Mouse (Mus musculus): Measurements from ENCODE around the gene Cln6.
A peak's percentile ranks its signal among the peaks of the same experiment; 100 is the strongest.
"Not testable (repeated sequence)": the region's sequence is repeated elsewhere in the genome, so short reads cannot be mapped to it uniquely, and the experiment has no call there.

The Cln6 gene

GRCm38 (mm10) chr9:62829877-62830276 is 8.7 kb upstream of the Cln6 start:
- no peak for DNase-seq (ENCODE audit: low spot score in 2 of 2)

DNA sequence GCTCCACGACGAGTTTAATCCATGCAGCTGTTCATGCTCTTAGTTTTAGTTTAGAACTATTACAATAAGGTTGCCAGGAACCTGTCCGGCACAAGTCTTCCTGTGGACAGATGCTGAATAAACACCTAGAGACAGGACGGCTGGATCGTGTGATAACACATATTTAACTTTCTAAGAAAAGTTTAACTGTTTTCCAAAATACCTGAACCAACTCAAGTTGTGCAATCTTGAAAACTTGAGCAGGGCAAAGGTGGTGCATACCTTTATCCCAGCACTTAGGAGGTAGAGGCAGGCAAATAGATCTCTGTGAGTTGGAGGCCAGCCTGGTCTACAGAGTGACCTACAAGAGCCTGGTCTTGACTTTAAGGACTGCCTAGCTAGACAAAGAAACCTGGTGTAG is 3.7 kb upstream of the Cln6 start:
- no peak for DNase-seq (ENCODE audit: low spot score in 2 of 2)

- no peak for DNase-seq (ENCODE audit: low spot score in 2 of 2)
Observed at GRCm38 (mm10) chr9:62835705-62836446, 2.7 kb upstream of the Cln6 start.

- no peak for DNase-seq (ENCODE audit: low spot score in 2 of 2)
Observed at GRCm38 (mm10) chr9:62837611-62838010, 974 bp upstream of the Cln6 start.

- no peak for DNase-seq (ENCODE audit: low spot score in 2 of 2)
Observed at GRCm38 (mm10) chr9:62838146-62838505, 459 bp upstream of the Cln6 start.

DNA sequence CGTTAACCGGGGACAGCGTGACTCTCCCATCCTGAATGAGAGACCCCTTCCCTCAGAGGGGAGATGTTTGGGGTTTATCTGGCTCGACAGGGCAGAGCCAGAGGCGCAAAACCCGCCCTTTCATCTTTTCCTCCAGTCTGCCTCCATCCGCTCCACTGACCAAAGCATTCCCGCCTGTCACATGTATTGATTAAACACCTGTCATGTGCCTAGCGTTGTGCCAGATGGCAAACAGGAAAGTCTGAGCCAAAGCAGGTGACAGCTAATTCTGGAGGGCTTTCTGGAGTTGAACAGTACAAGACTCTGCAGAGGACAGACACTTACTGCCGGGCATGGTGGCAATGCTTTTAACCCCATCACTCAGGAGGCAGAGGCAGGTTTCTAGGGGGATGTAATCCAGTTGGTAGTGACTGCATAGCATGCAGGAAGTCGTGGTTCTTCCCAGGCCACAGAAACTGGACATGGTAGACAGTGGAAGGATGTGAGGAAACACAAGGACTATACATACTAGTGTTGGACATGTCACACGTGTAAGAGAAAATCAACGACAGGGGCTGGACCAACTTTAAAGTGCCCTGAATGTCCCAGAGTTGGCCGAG is 686 bp downstream of the Cln6 start:
- DNase-seq (ENCODE audit: low spot score in 2 of 2): no peak

- no peak for DNase-seq (ENCODE audit: low spot score in 2 of 2)
Observed at GRCm38 (mm10) chr9:62843356-62844024, 4.9 kb downstream of the Cln6 start.

- DNase-seq (ENCODE audit: low spot score in 2 of 2): no peak
Observed at GRCm38 (mm10) chr9:62844461-62844860, 5.9 kb downstream of the Cln6 start.

GRCm38 (mm10) chr9:62847694-62848093 is 9.1 kb downstream of the Cln6 start:
- peak; percentile 78 to 86 for DNase-seq (ENCODE audit: low spot score in 2 of 2)

GRCm38 (mm10) chr9:62848641-62849040 is 10.1 kb downstream of the Cln6 start:
- DNase-seq (ENCODE audit: low spot score in 2 of 2): no peak

- DNase-seq (ENCODE audit: low spot score in 2 of 2): no peak
Observed at GRCm38 (mm10) chr9:62851571-62851970, 13.0 kb downstream of the Cln6 start.

DNA sequence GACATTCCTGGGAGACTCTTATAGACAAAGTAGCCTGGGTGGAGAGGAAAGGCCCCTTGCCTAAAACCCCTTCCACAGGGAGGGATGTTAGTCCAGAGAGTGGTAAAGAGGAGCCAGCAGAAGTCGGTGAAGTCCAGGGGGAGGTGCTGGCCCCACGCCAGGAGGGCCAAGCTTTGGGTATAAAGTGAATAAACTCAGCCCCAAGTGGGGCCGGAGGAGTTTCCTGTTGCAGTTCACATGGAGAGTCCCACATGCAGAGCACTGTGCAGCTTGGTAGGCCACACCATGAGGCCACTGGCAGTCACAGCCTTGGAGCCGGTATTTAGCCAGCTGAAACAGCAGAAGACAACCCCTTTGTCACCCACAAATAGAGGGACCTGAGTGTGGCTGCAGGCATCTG is 15.9 kb downstream of the Cln6 start:
- no peak for DNase-seq (ENCODE audit: low spot score in 2 of 2)

GRCm38 (mm10) chr9:62857216-62857615 is 18.6 kb downstream of the Cln6 start:
- no peak for DNase-seq (ENCODE audit: low spot score in 2 of 2)

DNA sequence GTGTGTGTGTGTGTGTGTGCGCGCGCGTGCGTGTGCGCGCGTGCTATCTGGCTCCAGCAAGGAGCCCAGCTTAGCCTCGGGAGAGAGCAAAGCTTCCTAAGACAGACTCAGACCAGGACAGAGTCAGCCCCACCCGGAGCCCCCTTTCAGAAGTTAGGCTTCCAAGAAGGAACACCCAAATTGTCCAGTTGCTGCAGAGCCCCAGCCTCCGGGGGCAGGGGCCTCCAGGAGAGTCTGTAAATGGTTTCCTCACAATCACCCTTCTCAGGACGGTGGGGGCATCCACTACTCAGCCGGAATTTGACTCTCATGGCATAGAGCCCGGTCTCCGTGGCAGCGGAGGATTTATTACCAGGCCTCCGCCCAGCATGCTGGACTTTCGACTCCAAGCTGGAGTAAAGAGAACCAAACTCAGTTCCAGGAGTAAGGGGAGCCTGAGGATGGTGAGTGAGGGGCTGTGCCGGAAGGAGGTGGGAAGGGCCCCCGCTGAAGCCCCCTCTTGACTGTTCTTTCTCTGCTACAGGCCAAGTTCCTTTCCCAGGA is 19.2 kb downstream of the Cln6 start, which contains the start of gene Calml4:
Gene Calml4, plus strand, starts transcription at position 362 of the 543 bp plus-strand sequence.
- DNase-seq (ENCODE audit: low spot score in 2 of 2): no peak

DNA sequence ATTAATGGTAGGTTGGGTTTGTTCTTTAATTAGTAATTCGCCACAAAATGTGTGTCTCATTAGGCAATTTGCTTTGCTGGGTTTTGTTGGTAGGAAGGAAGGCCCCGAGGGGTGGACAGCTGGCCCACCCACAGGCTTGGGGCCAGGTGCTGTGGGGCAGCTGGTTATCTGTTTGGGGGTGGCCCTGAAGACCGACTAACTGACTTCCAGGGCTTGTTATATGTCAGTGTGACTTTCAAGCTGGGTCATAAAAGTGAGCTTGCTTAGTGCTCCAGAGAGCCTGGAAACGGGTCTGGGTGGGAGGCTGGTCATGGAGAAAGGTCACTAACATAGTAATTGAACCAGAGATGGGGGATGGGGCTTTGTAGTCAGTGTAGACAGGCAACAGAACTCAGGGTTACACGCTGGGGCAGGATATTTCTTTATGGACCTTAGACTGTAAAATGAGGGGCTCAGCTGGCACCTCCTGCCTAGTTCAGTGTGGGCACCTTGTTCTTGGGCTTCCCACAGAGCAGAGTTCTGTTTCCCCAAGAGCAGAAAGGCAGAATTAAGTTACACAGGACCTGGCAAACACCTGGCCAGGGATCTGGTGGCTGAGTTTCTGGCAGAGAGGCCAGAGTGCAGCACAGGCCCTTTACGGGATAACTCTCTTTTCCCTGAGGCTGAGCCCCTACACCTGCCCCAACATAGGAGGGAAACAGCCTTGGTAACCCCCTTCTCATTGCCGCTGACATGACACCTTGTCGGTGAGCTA is 19.9 kb downstream of the Cln6 start:
- DNase-seq (ENCODE audit: low spot score in 2 of 2): no peak

DNA sequence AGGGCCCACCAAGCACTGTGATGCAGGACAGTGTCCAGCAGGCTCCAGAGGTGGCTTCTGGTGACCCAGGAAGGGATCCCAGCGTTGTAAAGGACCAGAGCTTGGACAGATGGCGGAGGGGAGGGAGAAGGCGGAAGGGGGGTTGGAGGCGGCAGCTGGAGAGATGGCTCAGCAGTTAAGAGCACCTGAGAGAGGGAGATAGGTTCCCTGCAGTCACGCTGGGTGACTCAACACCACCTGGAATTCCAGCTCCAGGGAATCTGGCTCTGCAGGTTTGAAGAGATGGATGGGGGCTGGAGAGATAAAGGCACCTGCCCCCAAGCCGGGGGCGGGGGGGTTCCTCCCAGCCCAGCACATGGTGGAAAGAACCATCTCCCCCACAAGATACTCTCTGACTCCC is 21.5 kb downstream of the Cln6 start:
- not testable (repeated sequence) for DNase-seq (ENCODE audit: low spot score in 2 of 2)

- no peak for DNase-seq (ENCODE audit: low spot score in 2 of 2)
Observed at GRCm38 (mm10) chr9:62860866-62861265, 22.3 kb downstream of the Cln6 start.

DNA sequence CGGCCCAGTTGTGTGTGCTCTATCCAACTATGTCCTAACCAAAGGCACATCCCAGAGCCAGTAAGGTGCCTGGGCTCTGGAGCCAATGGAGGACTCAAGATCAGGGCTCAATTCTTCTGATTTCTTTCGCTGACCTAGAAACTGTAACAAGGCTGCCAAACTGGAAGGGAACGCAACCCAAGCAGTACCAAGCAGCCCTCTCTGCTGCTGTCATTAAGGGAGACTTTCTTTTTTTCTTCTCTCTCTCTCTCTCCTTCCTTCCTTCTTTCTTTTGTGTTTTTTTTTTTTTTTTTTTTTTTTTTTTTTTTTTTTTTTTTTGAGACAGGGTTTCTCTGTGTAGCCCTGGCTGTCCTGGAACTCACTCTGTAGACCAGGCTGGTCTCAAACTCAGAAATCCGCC is 30.7 kb downstream of the Cln6 start:
- DNase-seq (ENCODE audit: low spot score in 2 of 2): not testable (repeated sequence)

DNA sequence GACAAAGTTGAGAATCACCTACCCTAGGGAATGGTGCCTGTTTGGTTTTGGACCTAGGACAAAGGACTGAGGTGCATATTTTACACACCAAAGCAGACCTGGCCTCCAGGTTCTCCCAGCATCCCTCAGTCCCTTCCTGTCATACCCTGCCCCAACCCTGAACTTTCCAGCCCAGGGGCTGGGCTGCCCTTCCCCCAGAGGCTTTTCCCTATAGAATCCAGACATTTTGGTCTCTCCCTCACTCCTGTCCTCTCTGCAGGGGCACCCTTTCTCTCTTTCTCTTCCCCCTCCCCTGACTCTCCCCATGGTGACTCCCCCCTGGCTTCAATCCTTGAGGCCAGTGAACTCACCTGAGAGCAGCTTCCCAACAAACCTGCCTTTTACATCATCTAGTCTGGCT is 32.1 kb downstream of the Cln6 start:
- DNase-seq (ENCODE audit: low spot score in 2 of 2): no peak

- DNase-seq (ENCODE audit: low spot score in 2 of 2): no peak
Observed at GRCm38 (mm10) chr9:62876966-62877616, 38.5 kb downstream of the Cln6 start.

DNA sequence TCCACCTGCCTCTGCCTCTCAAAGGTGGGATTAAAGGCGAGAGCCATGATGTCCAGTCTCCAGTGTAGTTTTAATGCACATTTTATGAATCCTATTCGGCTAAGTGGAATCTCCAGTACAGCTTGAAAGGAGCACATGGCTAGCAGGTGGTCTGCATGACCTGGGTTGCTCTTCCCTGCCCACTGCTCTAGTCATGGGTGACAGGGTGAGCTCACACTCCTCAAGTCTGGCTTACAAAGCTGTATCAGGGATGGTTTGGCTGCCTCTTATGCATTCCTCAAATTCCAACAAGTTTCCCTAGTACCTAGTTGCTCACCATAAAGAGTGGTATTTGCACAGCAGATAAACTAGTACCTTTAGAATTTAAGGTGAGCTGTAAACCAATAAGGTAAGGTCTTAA is 39.2 kb downstream of the Cln6 start:
- no peak for DNase-seq (ENCODE audit: low spot score in 2 of 2)

DNA sequence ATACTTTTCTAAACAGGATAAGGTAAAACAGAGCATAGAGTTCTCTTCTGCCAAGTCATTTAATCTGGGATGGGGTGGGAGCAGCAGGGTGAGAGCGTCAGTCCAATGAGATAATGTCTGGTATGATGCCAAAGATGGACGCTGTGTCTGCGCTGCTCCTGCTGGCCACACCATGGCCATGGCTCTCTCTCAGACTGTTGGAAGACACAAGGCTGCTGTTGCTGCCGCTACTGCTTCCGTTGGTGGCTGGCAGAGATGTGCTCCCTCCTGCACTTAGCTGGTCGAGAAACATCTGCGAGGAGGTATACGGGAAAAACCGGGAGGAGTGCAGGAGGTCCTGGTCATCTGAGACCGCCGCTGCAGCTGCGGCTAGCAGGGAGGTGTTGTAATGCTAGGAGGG is 43.3 kb downstream of the Cln6 start:
- DNase-seq (ENCODE audit: low spot score in 2 of 2): no peak

Data from natural killer cell, adult 2 months (primary cell).